Mouse (Mus musculus) megakaryocyte, embryonic 14.5 days (primary cell): ENCODE results near the gene Grip1. TPM values are rescaled to one million over a fixed set of nuclear protein-coding genes. Genes with fewer than 3 reads are reported as not detected.

ENCODE experiments used
- H3K27me3 ChIP-seq: replicated peaks from 2 replicates; pipeline ENCODE3; 2012; ENCODE audit warnings: inconsistent platforms
- H3K36me3 ChIP-seq: replicated peaks from 2 replicates; pipeline ENCODE3; 2012; ENCODE audit warnings: low read length, inconsistent platforms, mixed read lengths
- H3K4me1 ChIP-seq: 2 replicates; pipeline ENCODE4 v1.6.1; 2012; ENCODE audit warnings: inconsistent platforms
- H3K4me3 ChIP-seq: replicated peaks from 2 replicates; pipeline ENCODE3; 2012; ENCODE audit warnings: moderate library complexity, mild to moderate bottlenecking, inconsistent platforms
- H3K9me3 ChIP-seq: 2 replicates; pipeline ENCODE4 v1.6.1; 2012; ENCODE audit warnings: inconsistent platforms
- FLI1 ChIP-seq: IDR thresholded peaks from 2 replicates; pipeline ENCODE4 v1.6.1; 2012; ENCODE audit warnings: low read length, inconsistent platforms, mixed read lengths
- GATA1 ChIP-seq: IDR thresholded peaks from 3 replicates; pipeline ENCODE4 v1.6.1; 2012; ENCODE audit warnings: mixed read lengths, low read length, inconsistent platforms, borderline replicate concordance
- polyA plus RNA-seq: library from polyadenylated mRNA; stranded (reverse); fragments of >175 nt; gene quantifications from 2 replicates; pipeline ENCODE4 v1.2.3, GENCODE M21; 2012; ENCODE audit warnings: low replicate concordance; ENCODE audit not compliant: insufficient read depth

Grip1 gene
- polyA plus RNA-seq, 1 experiment = 0.08 TPM

DNA sequence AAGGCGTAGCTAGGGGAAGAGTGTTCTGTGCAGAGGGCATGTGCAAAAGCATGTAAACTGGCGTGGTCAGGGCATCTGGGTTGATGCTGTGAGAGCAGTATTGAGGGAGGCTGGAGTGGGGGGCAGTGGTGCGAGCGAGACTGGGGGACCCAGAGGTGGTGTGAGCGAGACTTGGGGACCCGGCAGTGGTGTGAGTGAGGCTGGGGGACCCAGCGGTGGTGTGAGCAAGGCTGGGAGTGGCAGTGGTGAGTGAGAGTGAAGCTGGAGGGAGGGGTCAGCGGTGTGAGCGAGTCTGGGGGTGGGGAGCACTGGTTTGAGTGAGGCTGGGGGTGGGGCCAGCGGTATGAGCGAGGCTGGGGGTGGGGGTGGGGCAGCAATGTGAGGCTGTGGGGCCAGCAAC is 386.0 kb downstream of the Grip1 start:
- H3K9me3 ChIP-seq = peaks cover 7% of the 10 kb centered on the region
- TF ChIP-seq FLI1 (no peak), GATA1 (no peak)

DNA sequence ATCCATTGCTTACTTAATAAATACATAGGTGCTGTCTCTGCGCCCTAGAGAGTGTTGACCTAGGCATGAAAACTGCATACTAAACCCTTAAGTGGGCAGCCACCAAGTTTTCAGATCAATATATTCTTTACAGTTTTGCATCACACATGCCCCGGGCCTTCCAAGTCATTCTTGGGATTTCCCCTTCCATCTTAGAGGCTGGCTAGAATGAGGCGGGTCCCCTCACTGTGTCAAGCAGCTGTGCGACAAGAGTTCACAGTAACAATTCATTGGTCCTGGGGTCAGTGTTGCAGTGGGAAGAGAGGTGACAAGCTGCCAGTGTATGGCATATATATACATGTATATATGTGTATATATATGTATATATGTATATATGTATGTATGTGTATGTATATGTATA is 388.4 kb downstream of the Grip1 start:
- no peaks in the 10 kb centered on the region for H3K27me3 ChIP-seq
- TF ChIP-seq GATA1 (no peak), FLI1 (no peak)
- H3K4me3 ChIP-seq = no peak overlapping the region
- no peaks in the 10 kb centered on the region for H3K36me3 ChIP-seq
- H3K9me3 ChIP-seq = peaks cover 7% of the 10 kb centered on the region
- no peaks in the 10 kb centered on the region for H3K4me1 ChIP-seq

More for the DNA sequence above, 386.0 kb downstream of the Grip1 start:
- H3K36me3 ChIP-seq = no peaks in the 10 kb centered on the region
- H3K4me3 ChIP-seq = no peak overlapping the region
- H3K27me3 ChIP-seq = no peaks in the 10 kb centered on the region
- no peaks in the 10 kb centered on the region for H3K4me1 ChIP-seq

DNA sequence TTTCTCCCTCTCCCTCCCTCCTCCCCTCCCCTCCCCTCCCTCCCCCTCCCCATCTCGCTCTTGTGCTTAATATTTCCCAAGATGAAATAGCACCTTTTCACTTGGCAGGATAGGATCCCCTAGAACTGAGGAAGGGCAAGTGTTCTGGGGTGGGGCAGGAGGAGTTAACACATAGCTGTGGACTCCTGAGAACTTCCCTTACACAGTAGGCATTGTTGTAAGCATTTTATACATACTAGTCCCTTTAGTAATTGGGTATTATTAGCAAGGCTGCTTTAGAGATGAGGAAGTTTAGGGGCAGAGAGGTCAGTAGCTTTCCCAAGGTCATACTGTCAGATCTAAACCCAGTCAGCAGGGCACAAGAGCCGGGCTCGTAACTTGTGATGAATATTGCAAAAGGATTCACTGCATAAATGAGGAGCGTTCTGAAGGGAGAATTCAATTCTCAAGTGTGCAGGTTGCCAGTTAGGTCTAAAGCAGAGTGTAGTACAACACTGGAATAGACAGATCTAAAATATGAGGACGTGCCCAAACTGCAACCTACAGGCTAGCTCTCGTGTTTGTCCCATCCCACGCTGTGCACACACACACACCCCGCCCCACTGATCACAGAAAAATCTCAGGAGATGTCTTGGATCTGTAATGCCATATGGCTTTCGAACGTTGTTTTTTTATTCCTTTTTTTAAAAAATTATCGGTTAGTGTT is 392.2 kb downstream of the Grip1 start:
- no peaks in the 10 kb centered on the region for H3K27me3 ChIP-seq
- H3K4me3 ChIP-seq = no peak overlapping the region
- H3K9me3 ChIP-seq = peaks cover 2% of the 10 kb centered on the region
- no peaks in the 10 kb centered on the region for H3K36me3 ChIP-seq
- H3K4me1 ChIP-seq = no peaks in the 10 kb centered on the region
- TF ChIP-seq FLI1 = no peak
- no peak for TF ChIP-seq GATA1

DNA sequence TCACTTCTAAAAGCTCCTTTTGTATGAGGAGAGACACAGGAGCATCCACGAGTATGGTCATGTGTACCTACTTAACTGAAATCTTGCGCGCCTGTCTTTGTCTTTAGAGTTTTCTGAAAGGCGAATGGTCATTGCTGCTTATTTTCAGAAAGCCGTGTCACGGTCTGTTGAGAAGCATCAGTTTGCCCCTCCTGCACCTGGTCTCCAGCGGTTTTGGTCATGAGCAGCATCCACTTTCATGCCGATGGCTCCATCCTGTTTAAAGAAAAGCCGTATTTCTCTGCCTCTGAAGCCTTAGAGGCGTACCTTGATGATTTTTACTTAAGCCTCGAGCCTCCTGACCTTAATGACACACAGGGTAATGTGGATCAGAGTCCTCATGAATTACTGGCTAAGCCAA is 398.0 kb downstream of the Grip1 start:
- Histone ChIP-seq H3K9me3 (peaks cover 23% of the 10 kb centered on the region), H3K4me1 (no peaks in the 10 kb centered on the region), H3K36me3 (no peaks in the 10 kb centered on the region), H3K27me3 (no peaks in the 10 kb centered on the region), H3K4me3 (no peak overlapping the region)
- TF ChIP-seq FLI1 (no peak), GATA1 (no peak)

DNA sequence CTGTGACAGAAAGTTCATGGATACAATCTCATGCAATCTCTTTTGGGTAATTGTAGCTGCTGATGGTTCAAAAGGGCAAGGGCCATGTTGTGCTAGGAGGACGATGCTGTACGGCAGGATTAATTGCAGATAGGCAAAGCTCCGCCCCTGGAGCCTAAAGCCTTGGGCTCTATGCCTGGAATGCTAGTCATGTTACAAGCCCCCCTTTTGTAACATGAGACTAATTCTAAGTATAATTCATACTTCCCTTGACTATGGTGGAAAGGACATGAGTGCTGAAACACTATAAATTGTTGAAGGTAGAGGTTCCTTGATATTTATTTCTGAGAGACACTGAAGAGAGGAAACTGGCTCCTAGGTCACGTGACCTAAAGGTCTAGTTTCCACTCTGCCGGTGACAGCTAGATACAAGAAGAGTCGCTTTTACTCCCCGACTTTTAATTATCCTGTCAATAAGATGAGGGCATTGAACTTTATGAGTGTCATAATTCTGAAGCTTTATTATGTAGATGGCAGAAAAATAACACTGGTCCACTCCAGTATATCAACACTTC is 399.0 kb downstream of the Grip1 start:
- no peaks in the 10 kb centered on the region for H3K36me3 ChIP-seq
- no peaks in the 10 kb centered on the region for H3K27me3 ChIP-seq
- TF ChIP-seq FLI1 (no peak), GATA1 (no peak)
- H3K9me3 ChIP-seq = peaks cover 28% of the 10 kb centered on the region
- no peaks in the 10 kb centered on the region for H3K4me1 ChIP-seq
- H3K4me3 ChIP-seq = no peak overlapping the region

DNA sequence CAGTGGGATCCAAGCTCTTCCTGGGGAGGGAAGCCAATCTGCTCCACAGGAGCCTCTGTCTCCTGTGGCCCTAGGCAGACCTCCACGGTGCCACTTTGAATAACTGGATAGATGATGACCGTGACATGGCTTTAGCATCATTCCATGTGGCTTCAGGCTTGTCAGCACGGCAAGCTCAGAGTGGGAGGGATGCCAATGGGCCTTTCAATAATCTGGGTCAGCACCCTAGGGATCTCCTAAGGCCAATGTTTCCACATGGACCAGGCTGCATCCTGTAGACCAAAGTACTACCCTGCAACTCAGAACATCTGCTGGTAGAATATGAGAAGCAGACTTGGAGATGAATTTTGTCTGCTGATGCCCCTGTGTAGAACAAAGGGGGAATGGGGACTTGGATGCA is 414.1 kb downstream of the Grip1 start:
- H3K27me3 ChIP-seq = no peaks in the 10 kb centered on the region
- H3K4me1 ChIP-seq = no peaks in the 10 kb centered on the region
- TF ChIP-seq GATA1 (no peak), FLI1 (no peak)
- H3K9me3 ChIP-seq = peaks cover 50% of the 10 kb centered on the region
- no peak overlapping the region for H3K4me3 ChIP-seq
- H3K36me3 ChIP-seq = no peaks in the 10 kb centered on the region

DNA sequence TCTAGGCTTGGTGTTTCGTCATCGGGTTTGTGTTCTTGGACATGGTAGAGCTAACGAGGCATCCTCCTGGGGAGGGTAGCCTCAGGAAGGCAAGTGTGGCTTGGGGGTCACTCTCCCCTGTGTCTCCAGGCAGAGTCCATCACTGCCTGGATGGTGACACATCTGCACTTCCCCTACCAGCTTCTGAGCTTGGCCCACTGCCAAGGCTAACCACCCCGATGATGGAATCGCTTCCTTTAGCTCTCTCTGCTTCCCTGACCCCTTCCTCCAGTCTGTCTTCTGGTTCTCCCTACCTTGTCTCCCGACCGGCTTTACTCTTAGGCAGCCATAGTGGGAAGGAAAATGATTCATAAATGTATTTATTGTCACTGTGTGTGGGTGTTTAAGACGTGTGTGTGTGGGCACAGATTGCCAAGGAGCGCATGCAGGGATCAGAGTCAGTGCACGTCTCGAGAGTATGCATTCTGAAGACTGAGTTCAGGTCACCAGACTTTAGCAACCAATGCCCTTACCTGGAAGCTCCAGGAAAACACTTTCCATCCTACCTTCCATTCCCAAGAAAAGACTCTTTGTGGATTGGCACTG is 415.5 kb downstream of the Grip1 start:
- H3K4me3 ChIP-seq = no peak overlapping the region
- no peaks in the 10 kb centered on the region for H3K36me3 ChIP-seq
- TF ChIP-seq GATA1 (no peak), FLI1 (no peak)
- H3K4me1 ChIP-seq = no peaks in the 10 kb centered on the region
- no peaks in the 10 kb centered on the region for H3K27me3 ChIP-seq
- peaks cover 47% of the 10 kb centered on the region for H3K9me3 ChIP-seq

DNA sequence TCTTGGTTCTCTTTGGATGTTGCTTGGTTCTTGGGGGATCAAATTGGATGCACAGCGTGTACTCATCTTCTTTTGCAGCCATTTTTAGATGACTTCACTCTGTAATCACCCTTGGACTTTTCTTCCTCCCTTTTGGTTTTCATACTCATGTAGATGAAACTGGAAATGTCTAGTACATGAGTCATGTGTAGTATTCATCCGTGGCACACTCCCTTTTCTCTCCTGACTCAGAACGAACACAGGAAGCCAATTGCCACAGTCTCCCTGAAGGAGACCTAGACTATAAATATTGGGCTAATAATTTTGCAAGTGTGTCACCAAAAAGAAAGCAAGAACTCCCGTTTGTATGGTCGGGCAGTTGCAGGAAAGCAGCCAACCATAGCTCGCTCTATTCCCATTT is 423.1 kb downstream of the Grip1 start:
- H3K27me3 ChIP-seq = no peaks in the 10 kb centered on the region
- TF ChIP-seq GATA1 (no peak), FLI1 (no peak)
- H3K4me3 ChIP-seq = no peak overlapping the region
- no peaks in the 10 kb centered on the region; the same call in 1 of the 2 replicates for H3K4me1 ChIP-seq
- H3K9me3 ChIP-seq = peaks cover 8% of the 10 kb centered on the region; the same call in 1 of the 2 replicates
- H3K36me3 ChIP-seq = no peaks in the 10 kb centered on the region

DNA sequence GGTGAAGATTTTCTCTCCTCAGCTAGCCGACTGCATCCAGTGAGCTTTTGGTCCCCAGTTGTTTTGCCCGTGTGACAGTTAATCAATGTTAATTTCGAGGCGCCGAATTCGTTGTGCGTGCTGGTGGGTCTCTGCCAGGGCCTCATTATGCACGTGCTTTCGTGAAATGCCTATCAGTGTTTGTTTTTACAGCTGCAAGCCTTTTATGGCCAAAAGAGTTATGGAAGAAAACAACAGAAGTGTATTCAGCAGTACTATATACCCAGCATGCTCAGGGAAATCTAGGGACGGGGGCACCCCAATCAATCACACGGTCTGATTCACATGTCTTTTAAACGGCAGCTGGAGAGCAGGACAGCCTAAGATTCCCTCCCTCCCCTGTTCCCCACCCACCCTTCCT is 424.7 kb downstream of the Grip1 start:
- Histone ChIP-seq H3K36me3 (no peaks in the 10 kb centered on the region), H3K27me3 (no peaks in the 10 kb centered on the region), H3K4me3 (no peak overlapping the region), H3K4me1 (no peaks in the 10 kb centered on the region; the same call in 1 of the 2 replicates), H3K9me3 (no peaks in the 10 kb centered on the region)
- no peak for TF ChIP-seq GATA1
- TF ChIP-seq FLI1 = no peak

DNA sequence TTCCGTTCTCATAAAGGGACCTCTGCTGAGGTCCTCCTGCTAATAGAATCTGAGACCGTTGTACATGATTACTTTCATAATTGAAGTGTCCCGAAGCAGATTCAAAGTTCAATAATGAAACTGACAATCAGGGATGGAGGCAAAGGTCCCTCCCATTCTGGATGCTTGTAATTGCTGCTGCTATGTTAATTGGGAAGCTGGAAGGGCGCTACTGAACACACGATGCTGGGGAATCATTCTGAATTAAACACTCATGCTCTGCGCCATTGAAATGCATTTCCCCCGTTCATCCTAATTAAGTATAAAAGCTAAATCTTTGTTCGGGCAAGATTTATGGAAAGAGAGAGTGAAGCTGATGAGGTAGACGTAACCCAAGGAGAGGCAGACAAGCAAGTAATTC is 431.0 kb downstream of the Grip1 start:
- Histone ChIP-seq H3K27me3 (no peaks in the 10 kb centered on the region), H3K9me3 (no peaks in the 10 kb centered on the region), H3K4me1 (no peaks in the 10 kb centered on the region), H3K4me3 (no peak overlapping the region), H3K36me3 (no peaks in the 10 kb centered on the region)
- TF ChIP-seq GATA1 = no peak
- TF ChIP-seq FLI1 = no peak
